Mouse (Mus musculus) cerebellum, postnatal 25 days (tissue): ENCODE results near the gene Fbxo7.
A peak's percentile ranks its signal among the peaks of the same experiment; 100 is the strongest.

Source experiments
- DNase-seq, 2 experiments: peaks; one replicate each; pipeline ENCODE4 v3.0.0; 2021; ENCODE audit warnings: mixed read lengths in 2 of 2

Gene Fbxo7

GRCm38 (mm10) chr10:86093109-86094035 lies 71.6 kb downstream of the Fbxo7 start:
- no peak for DNase-seq

- DNase-seq, result no peak
Measured at GRCm38 (mm10) chr10:86098363-86098762, 76.6 kb downstream of the Fbxo7 start.

DNA sequence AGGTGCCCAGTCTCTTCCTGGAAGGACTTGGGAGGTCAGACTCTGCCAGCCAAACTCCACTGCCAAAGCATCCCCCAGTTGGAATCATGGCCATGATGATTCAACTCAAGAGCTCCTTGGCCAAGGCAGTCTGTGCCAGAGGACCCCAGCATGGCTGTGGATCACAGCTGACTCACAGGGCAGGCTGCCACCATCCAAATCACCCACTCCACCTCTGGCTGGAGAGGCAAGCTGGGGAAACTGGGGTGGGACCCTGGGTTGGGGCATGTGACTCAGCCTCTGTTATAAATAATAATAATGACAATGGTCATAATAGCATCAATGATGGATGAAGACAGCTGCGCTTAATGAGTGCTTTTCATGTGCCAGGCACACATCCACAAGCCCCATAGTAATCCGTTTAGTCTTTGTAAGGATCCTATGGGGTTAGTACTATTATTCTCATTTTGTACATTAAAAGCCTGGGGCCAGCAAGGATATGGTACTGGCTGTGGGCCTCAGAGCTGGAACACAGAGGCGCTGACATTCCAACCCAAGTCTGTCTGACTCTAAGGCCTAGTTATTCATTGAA lies 78.6 kb downstream of the Fbxo7 start:
- DNase-seq, result peak in 1 of 2 experiments; percentile 11
